In the genomic region with DNA sequence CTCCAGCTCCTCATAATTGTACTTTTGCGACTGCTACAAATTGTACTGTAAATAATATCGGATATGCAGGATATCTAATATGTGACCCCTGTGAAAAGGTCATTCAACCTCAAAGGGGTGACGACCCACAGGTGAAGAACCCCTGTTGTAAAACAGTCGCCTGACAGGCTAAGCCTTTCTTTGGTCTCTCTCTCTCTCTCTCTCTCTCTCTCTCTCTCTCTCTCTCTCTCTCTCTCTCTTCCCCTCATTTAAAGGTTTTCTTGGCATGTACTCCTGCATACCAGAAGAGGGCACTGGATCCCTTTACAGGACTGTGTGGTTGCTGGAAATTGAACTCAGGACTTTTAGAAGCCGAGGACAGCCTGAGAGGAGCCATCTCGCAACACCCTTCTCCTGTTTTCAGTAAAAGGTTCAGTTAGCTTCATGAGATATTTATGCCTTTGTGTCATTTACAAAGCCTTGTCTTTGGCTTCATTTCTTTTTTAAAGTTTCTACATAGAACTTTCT, we compare ENCODE assay signal across 8 mouse cellular contexts. TPM values are rescaled to one million over a fixed set of nuclear protein-coding genes. Genes with fewer than 3 reads are reported as not detected.
A peak's percentile ranks its signal among the peaks of the same experiment; 100 is the strongest.
DNase-seq lines count a peak whose midpoint lies in the region; ATAC-seq and TF ChIP-seq lines count a peak whose summit lies in the region.
"Had no signal": no experiment of that assay in that cellular context is flagged by ENCODE, and none has a peak within 500 bp of the region (broad histone marks: within the 10 kb centered on the region; RNA-seq: fewer than 3 reads in every experiment).

No protein-coding gene starts in this region.

- 0 out of 2 replicates have a peak, but pooled peaks have one; percentile 40 for TF ChIP-seq CTCF in lung, embryonic 14.5 days (IDR thresholded peaks at IDR 0.05; ENCODE audit: low read depth)

- no peaks in the 10 kb centered on the region for H3K27me3 ChIP-seq in lung, embryonic 14.5 days (ENCODE audit: insufficient read depth, low read length)
- H3K27me3 ChIP-seq: hindbrain, embryonic 15.5 days had no signal

- no peak overlapping the region for H3K27ac ChIP-seq in lung, embryonic 14.5 days (ENCODE audit: low read depth)
- H3K27ac ChIP-seq: hindbrain, embryonic 15.5 days had no signal

- peak; percentile 32 for DNase-seq in lung, embryonic 14.5 days
- no peak for DNase-seq in lung, postnatal 10 days
- DNase-seq in CD4-positive helper T cell, adult 2 months (ENCODE audit: low read depth, low spot score) = peak; percentile 21
- DNase-seq in NIH3T3 (ENCODE audit: low read depth) = peak; percentile 1
- DNase-seq in mesoderm, embryonic 11.5 days (ENCODE audit: low read depth, low spot score) = peak; percentile 20
- DNase-seq in urinary bladder, postnatal 14 days (ENCODE audit: low spot score) = no peak
- no peak for DNase-seq in neural tube, embryonic 10.5 days (ENCODE audit: extremely low spot score, low spot score)

- WGBS in lung, embryonic 14.5 days = 54% methylated on average over 6 of the region's 6 CpGs

- no peaks in the 10 kb centered on the region for H3K4me1 ChIP-seq in lung, embryonic 14.5 days (ENCODE audit: insufficient read depth)
- H3K4me1 ChIP-seq: hindbrain, embryonic 15.5 days had no signal

- H3K4me2 ChIP-seq in lung, embryonic 14.5 days = no peak overlapping the region
- H3K4me2 ChIP-seq: hindbrain, embryonic 15.5 days had no signal

- H3K36me3 ChIP-seq in lung, embryonic 14.5 days (ENCODE audit: insufficient read depth) = no peaks in the 10 kb centered on the region
- H3K36me3 ChIP-seq: hindbrain, embryonic 15.5 days had no signal

- no peak for ATAC-seq in lung, embryonic 14.5 days (ENCODE audit: insufficient read depth)

- H3K9ac ChIP-seq in lung, embryonic 14.5 days = no peak overlapping the region
- H3K9ac ChIP-seq: hindbrain, embryonic 15.5 days had no signal

- H3K9me3 ChIP-seq in lung, embryonic 14.5 days (ENCODE audit: low read depth, low read length) = no peaks in the 10 kb centered on the region
- H3K9me3 ChIP-seq: hindbrain, embryonic 15.5 days had no signal

- no peak overlapping the region for H3K4me3 ChIP-seq in lung, embryonic 14.5 days (ENCODE audit: low read depth, low read length)
- H3K4me3 ChIP-seq: hindbrain, embryonic 15.5 days had no signal

RNA-seq across cellular contexts. Expression of gene Rap2c, which starts 47.4 kb away (rescaled TPM):
- polyA plus RNA-seq in lung, embryonic 14.5 days (2014; fragmentation: Nextera tagmentation; extraction: Ambion mirVana) = 24.3 and 26.7 TPM in 2 replicates

Comparison
In these comparisons a context has a peak if more than half of its experiments do, and no peak if none do; other contexts are left out.
1. DNase-seq: peak in lung, embryonic 14.5 days (single experiment), CD4-positive helper T cell, adult 2 months (single experiment), NIH3T3 (single experiment) and mesoderm, embryonic 11.5 days (single experiment); none in lung, postnatal 10 days (single experiment), urinary bladder, postnatal 14 days (single experiment) and neural tube, embryonic 10.5 days (single experiment).